In the genomic region with DNA sequence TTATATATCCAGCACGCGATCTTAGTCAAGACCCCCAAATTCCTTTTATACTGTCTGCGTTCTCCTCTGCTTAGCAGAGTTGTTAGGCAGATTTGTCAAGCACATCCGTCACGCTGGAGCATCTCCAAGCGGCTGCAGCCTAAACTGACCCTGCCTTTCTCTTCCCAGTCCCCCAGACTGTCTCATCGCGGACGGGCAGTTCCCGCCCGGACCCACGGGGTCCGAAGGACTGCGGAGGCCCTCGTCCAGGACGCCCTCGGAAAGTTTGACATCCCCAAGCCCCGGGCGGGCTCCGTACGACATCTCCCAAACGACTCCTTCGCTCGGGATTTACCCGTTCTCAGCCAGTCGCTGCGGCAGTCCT, we compare ENCODE assay signal across 8 mouse cellular contexts. TPM values are rescaled to one million over a fixed set of nuclear protein-coding genes. Genes with fewer than 3 reads are reported as not detected.
DNase-seq lines count a peak whose midpoint lies in the region; ATAC-seq and TF ChIP-seq lines count a peak whose summit lies in the region.

No protein-coding gene starts in this region.

- peaks cover 15% of the 10 kb centered on the region for H3K4me1 ChIP-seq in embryonic facial prominence, embryonic 10.5 days
- H3K4me1 ChIP-seq in intestine, embryonic 14.5 days (replicated peaks; ENCODE audit: control insufficient read depth, insufficient read depth, low read length), result peaks cover 9% of the 10 kb centered on the region

- peaks cover 14% of the 10 kb centered on the region for H3K79me2 ChIP-seq in myocyte (ENCODE audit: control insufficient read depth, insufficient read depth)

- under 1% methylated on average over 27 of the region's 27 CpGs for WGBS in embryonic facial prominence, embryonic 10.5 days
- under 1% methylated on average over 27 of the region's 27 CpGs for WGBS in intestine, embryonic 14.5 days

- TF ChIP-seq CTCF in left cerebral cortex, adult 2 months (IDR thresholded peaks at IDR 0.05), result no peak

- peak overlapping the region; percentile 59 for H3K9ac ChIP-seq in intestine, embryonic 14.5 days (ENCODE audit: low read length)

- H3K4me3 ChIP-seq in left cerebral cortex, adult 2 months, result peak overlapping the region; percentile 66
- H3K4me3 ChIP-seq in embryonic facial prominence, embryonic 10.5 days, result peak overlapping the region; percentile 88
- H3K4me3 ChIP-seq in intestine, embryonic 14.5 days (ENCODE audit: low read depth, low read length), result peak overlapping the region; percentile 77
- H3K4me3 ChIP-seq in myocyte, result peak overlapping the region; percentile 78

- H3K36me3 ChIP-seq in embryonic facial prominence, embryonic 10.5 days (replicated peaks), result peaks cover 15% of the 10 kb centered on the region
- H3K36me3 ChIP-seq in intestine, embryonic 14.5 days (ENCODE audit: control insufficient read depth, insufficient read depth, low read length), result peaks cover 16% of the 10 kb centered on the region; the same call in 1 of the 2 replicates
- no peaks in the 10 kb centered on the region for H3K36me3 ChIP-seq in myocyte (ENCODE audit: control insufficient read depth, insufficient read depth)

- H3ac ChIP-seq in myocyte (ENCODE audit: control insufficient read depth, insufficient read length), result peak overlapping the region; percentile 77

- DNase-seq in left cerebral cortex, adult 2 months (ENCODE audit: extremely low spot score in 1 of 2, low spot score in 2 of 2), result no peak
- no peak for DNase-seq in left cerebral cortex, adult 18-20 months (ENCODE audit: low spot score in 2 of 2)
- no peak for DNase-seq in embryonic facial prominence, embryonic 10.5 days (ENCODE audit: low spot score)
- no peak for DNase-seq in intestine, embryonic 14.5 days (ENCODE audit: low spot score)
- DNase-seq in spleen, adult 12 weeks (ENCODE audit: low spot score), result no peak
- no peak for DNase-seq in urinary bladder, postnatal 14 days (ENCODE audit: low spot score)
- no peak for DNase-seq in cerebellum, adult 18-20 months

- peak overlapping the region; percentile 66 for H3K27ac ChIP-seq in left cerebral cortex, adult 2 months
- peak overlapping the region; percentile 96 for H3K27ac ChIP-seq in embryonic facial prominence, embryonic 10.5 days (replicated peaks)
- H3K27ac ChIP-seq in intestine, embryonic 14.5 days (ENCODE audit: low read depth), result peak overlapping the region; percentile 77

- peak overlapping the region; percentile 75 for H3K4me2 ChIP-seq in intestine, embryonic 14.5 days (ENCODE audit: low read length)
- H3K4me2 ChIP-seq in myocyte (ENCODE audit: low read depth), result peak overlapping the region; percentile 97

- intact Hi-C loops in left cerebral cortex, adult 2 months (cut with DNase I), result loop anchor here (1.0 to 2.0 kb wide), 4 partner anchors 30 to 678 kb away; a partner anchor contains a TSS

- no peaks in the 10 kb centered on the region for H3K27me3 ChIP-seq in embryonic facial prominence, embryonic 10.5 days (replicated peaks; ENCODE audit: low read depth, poor library complexity, severe bottlenecking)
- no peaks in the 10 kb centered on the region for H3K27me3 ChIP-seq in intestine, embryonic 14.5 days (replicated peaks; ENCODE audit: control insufficient read depth, insufficient read depth, low read length)
- no peaks in the 10 kb centered on the region for H3K27me3 ChIP-seq in myocyte (ENCODE audit: control insufficient read depth, insufficient read depth, insufficient read length)

- H3K9me3 ChIP-seq in embryonic facial prominence, embryonic 10.5 days, result no peaks in the 10 kb centered on the region
- H3K9me3 ChIP-seq in intestine, embryonic 14.5 days (ENCODE audit: control insufficient read depth, low read length), result no peaks in the 10 kb centered on the region

- TF ChIP-seq POLR2A in myocyte (IDR thresholded peaks at IDR 0.05; ENCODE audit: insufficient read length, low read depth), result no peak

- peak; percentile 77 for ATAC-seq in intestine, embryonic 14.5 days (replicated peaks; ENCODE audit: low FRiP score, low TSS enrichment, low read depth)

TF ChIP-seq in myocyte, 11 proteins besides CTCF, POLR2A, EP300 and RAD21:
- TF ChIP-seq MAX (IDR thresholded peaks at IDR 0.05; ENCODE audit: low read depth) (no peak), TCF3 (IDR thresholded peaks at IDR 0.05; ENCODE audit: insufficient read length, low read depth) (no peak), REST (IDR thresholded peaks at IDR 0.05; ENCODE audit: insufficient read depth, insufficient read length) (no peak), MYOD1 (IDR thresholded peaks at IDR 0.05; ENCODE audit: control insufficient read depth in 1 of 3, insufficient read length in 2 of 3, low read depth in 2 of 3) (no peak), CEBPB (IDR thresholded peaks at IDR 0.05; ENCODE audit: insufficient read depth, poor library complexity, severe bottlenecking) (no peak), USF1 (IDR thresholded peaks at IDR 0.05; ENCODE audit: low read depth) (no peak), SRF (IDR thresholded peaks at IDR 0.05; ENCODE audit: control insufficient read depth, insufficient read length, low read depth) (no peak), POLR2AphosphoS2 (IDR thresholded peaks at IDR 0.05; ENCODE audit: insufficient read length, low read depth) (no peak), MYOG (IDR thresholded peaks at IDR 0.05; ENCODE audit: control insufficient read depth in 1 of 3, insufficient read depth in 1 of 3, insufficient read length in 2 of 3, low read depth in 2 of 3) (no peak), TCF12 (IDR thresholded peaks at IDR 0.05; ENCODE audit: insufficient read depth, poor library complexity, severe bottlenecking) (no peak), E2F4 (IDR thresholded peaks at IDR 0.05; ENCODE audit: insufficient read depth) (no peak)

RNA-seq across cellular contexts. Expression of a gene that starts 0.5 kb away (rescaled TPM):
- under 1 TPM; 0.20 to 0.56 TPM for total RNA-seq in left cerebral cortex, adult 2 months (2021)
- under 1 TPM; 0.23 to 0.30 TPM for total RNA-seq in left cerebral cortex, adult 18-20 months (2021)
- 71.0 and 71.5 TPM in 2 replicates for polyA plus RNA-seq in embryonic facial prominence, embryonic 10.5 days (2016; fragmentation: Nextera tagmentation; extraction: Ambion mirVana)
- polyA plus RNA-seq in intestine, embryonic 14.5 days (2014; fragmentation: Nextera tagmentation; extraction: Ambion mirVana), result 52.3 and 56.1 TPM in 2 replicates
- 6.3 TPM for polyA plus RNA-seq in myocyte (2012; fragmentation: generic; extraction: Trizol)

RNA-seq across cellular contexts. Expression of a gene that starts 29.8 kb away (rescaled TPM):
- 1 to 10 TPM; 8.1 TPM for total RNA-seq in left cerebral cortex, adult 2 months (2021)
- total RNA-seq in left cerebral cortex, adult 18-20 months (2021), result 1 to 10 TPM; 7.3 to 7.6 TPM
- polyA plus RNA-seq in embryonic facial prominence, embryonic 10.5 days (2016; fragmentation: Nextera tagmentation; extraction: Ambion mirVana), result 0.62 and 0.67 TPM in 2 replicates
- polyA plus RNA-seq in intestine, embryonic 14.5 days (2014; fragmentation: Nextera tagmentation; extraction: Ambion mirVana), result 5.0 and 5.8 TPM in 2 replicates
- polyA plus RNA-seq in myocyte (2012; fragmentation: generic; extraction: Trizol), result 0.01 TPM
